Mouse (Mus musculus) megakaryocyte progenitor cell, adult 5-6 weeks (primary cell): ENCODE measurements around the gene Casp12. TPM values are rescaled to one million over a fixed set of nuclear protein-coding genes. Genes with fewer than 3 reads are reported as not detected.

Experiments used
- total RNA-seq, 2 experiments: library from RNA; stranded (forward) in 1 of 2; stranded (reverse) in 1 of 2; fragments of 157-497, 149-512 nt in 1 of 2; fragments of 200-1000 nt in 1 of 2; gene quantifications; 2 replicates each; pipeline versions ENCODE4 v1.2.3 to v1.2.4; 2015 to 2017

Casp12 gene
- total RNA-seq, 2 experiments from 2014 or later, result 1.2 to 3.4 TPM

Other genes with a start within 250 kb of the Casp12 start
- 97.7 and 107 TPM in 2 replicates for gene Casp1, start 46.9 kb upstream of the Casp12 start, total RNA-seq (2015)
- gene Casp1, start 46.9 kb upstream of the Casp12 start, total RNA-seq (2017), result 69.5 and 78.8 TPM in 2 replicates
- 34.0 and 34.4 TPM in 2 replicates for gene Casp4, start 36.6 kb upstream of the Casp12 start, total RNA-seq (2015)
- gene Casp4, start 36.6 kb upstream of the Casp12 start, total RNA-seq (2017), result 16.9 and 22.8 TPM in 2 replicates